Mouse (Mus musculus): ENCODE measurements around the gene Ccl7.

Ccl7 gene

GRCm38 (mm10) chr11:82035857-82036256, 9.7 kb upstream of the Ccl7 start:
- no peak for DNase-seq

GRCm38 (mm10) chr11:82038535-82038934, 7.0 kb upstream of the Ccl7 start, which contains the start of gene Gm17268:
Gene Gm17268, minus strand, starts transcription at chr11:82038562.
- no peak for DNase-seq

GRCm38 (mm10) chr11:82039132-82039660, 6.3 kb upstream of the Ccl7 start:
- DNase-seq: no peak

- no peak for DNase-seq
Measured at GRCm38 (mm10) chr11:82041671-82042080, 3.8 kb upstream of the Ccl7 start.

- DNase-seq: no peak
Measured at GRCm38 (mm10) chr11:82047746-82048415, 2.4 kb downstream of the Ccl7 start.

- no peak for DNase-seq
Measured at GRCm38 (mm10) chr11:82053849-82054248, 8.3 kb downstream of the Ccl7 start.

- DNase-seq: no peak
Measured at GRCm38 (mm10) chr11:82057646-82058045, 12.1 kb downstream of the Ccl7 start, which contains the start of gene Ccl11. Gene Ccl11, plus strand, starts transcription at chr11:82057823.

GRCm38 (mm10) chr11:82062226-82062625, 16.7 kb downstream of the Ccl7 start:
- no peak for DNase-seq

GRCm38 (mm10) chr11:82063454-82063853, 17.9 kb downstream of the Ccl7 start:
- DNase-seq: no peak

- DNase-seq: no peak
Measured at GRCm38 (mm10) chr11:82066953-82067571, 21.6 kb downstream of the Ccl7 start.

- no peak for DNase-seq
Measured at GRCm38 (mm10) chr11:82071076-82071475, 25.6 kb downstream of the Ccl7 start.

GRCm38 (mm10) chr11:82072374-82072773, 26.9 kb downstream of the Ccl7 start:
- DNase-seq: no peak

- no peak for DNase-seq
Measured at GRCm38 (mm10) chr11:82072984-82073383, 27.5 kb downstream of the Ccl7 start.

- no peak for DNase-seq
Measured at GRCm38 (mm10) chr11:82073686-82074085, 28.2 kb downstream of the Ccl7 start.

- no peak for DNase-seq
Measured at GRCm38 (mm10) chr11:82077031-82077430, 31.5 kb downstream of the Ccl7 start.

GRCm38 (mm10) chr11:82078136-82078730, 32.7 kb downstream of the Ccl7 start:
- DNase-seq: no peak

GRCm38 (mm10) chr11:82080865-82081264, 35.4 kb downstream of the Ccl7 start:
- no peak for DNase-seq

GRCm38 (mm10) chr11:82084360-82084759, 38.8 kb downstream of the Ccl7 start:
- no peak for DNase-seq

All from cerebellum, adult 18-20 months (tissue).